In genomic region chr1:182406621-182407020, GRCm38 (mm10) we compare ENCODE assay signal across 30 mouse cellular contexts. TPM values are rescaled to one million over a fixed set of nuclear protein-coding genes. Genes with fewer than 3 reads are reported as not detected.
DNase-seq lines count a peak whose midpoint lies in the region; ATAC-seq and TF ChIP-seq lines count a peak whose summit lies in the region.
"Had no signal": no experiment of that assay in that cellular context is flagged by ENCODE, and none has a peak within 500 bp of the region (broad histone marks: within the 10 kb centered on the region; RNA-seq: fewer than 3 reads in every experiment).

No protein-coding gene starts in this region.

- TF ChIP-seq CTCF in intestine, postnatal 0 days (IDR thresholded peaks at IDR 0.05; ENCODE audit: low read depth) = no peak
- no peak for TF ChIP-seq CTCF in stomach, postnatal 0 days (IDR thresholded peaks at IDR 0.05; ENCODE audit: low read depth)

- no peak overlapping the region for H3K9ac ChIP-seq in intestine, embryonic 16.5 days (ENCODE audit: low read depth, low read length)
- no peak overlapping the region for H3K9ac ChIP-seq in intestine, postnatal 0 days (ENCODE audit: low read depth, low read length)
- H3K9ac ChIP-seq in stomach, embryonic 15.5 days = no peak overlapping the region
- no peak overlapping the region for H3K9ac ChIP-seq in stomach, postnatal 0 days (ENCODE audit: low read length)
- no peak overlapping the region for H3K9ac ChIP-seq in stomach, embryonic 16.5 days (ENCODE audit: low read length)
- H3K9ac ChIP-seq: embryonic facial prominence, embryonic 12.5 days; forebrain, embryonic 12.5 days; forebrain, postnatal 0 days; heart, embryonic 12.5 days; hindbrain, embryonic 14.5 days; liver, embryonic 14.5 days; lung, embryonic 15.5 days; midbrain, embryonic 12.5 days; neural tube, embryonic 12.5 days had no signal

- no peaks in the 10 kb centered on the region for H3K27me3 ChIP-seq in intestine, embryonic 16.5 days (replicated peaks; ENCODE audit: control insufficient read depth, insufficient read depth, low read length)
- H3K27me3 ChIP-seq in intestine, postnatal 0 days (replicated peaks; ENCODE audit: control insufficient read depth, insufficient read depth, low read length) = no peaks in the 10 kb centered on the region
- H3K27me3 ChIP-seq in stomach, embryonic 15.5 days (replicated peaks) = no peaks in the 10 kb centered on the region
- H3K27me3 ChIP-seq in stomach, postnatal 0 days (ENCODE audit: control insufficient read depth, insufficient read depth, low read length) = no peaks in the 10 kb centered on the region
- no peaks in the 10 kb centered on the region for H3K27me3 ChIP-seq in stomach, embryonic 16.5 days (ENCODE audit: control insufficient read depth, insufficient read depth, low read length)
- H3K27me3 ChIP-seq: embryonic facial prominence, embryonic 12.5 days; forebrain, embryonic 12.5 days; heart, embryonic 12.5 days; lung, embryonic 15.5 days; midbrain, embryonic 12.5 days; neural tube, embryonic 12.5 days had no signal

- ATAC-seq in intestine, embryonic 16.5 days = no peak
- no peak for ATAC-seq in intestine, postnatal 0 days
- ATAC-seq in stomach, embryonic 15.5 days (ENCODE audit: insufficient read depth, low FRiP score, low read depth) = no peak
- ATAC-seq in stomach, postnatal 0 days (ENCODE audit: low FRiP score, low TSS enrichment) = no peak
- ATAC-seq in stomach, embryonic 16.5 days (ENCODE audit: insufficient read depth, low FRiP score) = no peak
- ATAC-seq: forebrain, postnatal 0 days had no signal

- H3K4me2 ChIP-seq in intestine, embryonic 16.5 days (ENCODE audit: low read depth, low read length) = no peak overlapping the region
- no peak overlapping the region for H3K4me2 ChIP-seq in intestine, postnatal 0 days (replicated peaks; ENCODE audit: low read depth)
- no peak overlapping the region for H3K4me2 ChIP-seq in stomach, embryonic 15.5 days
- no peak overlapping the region for H3K4me2 ChIP-seq in stomach, postnatal 0 days (replicated peaks; ENCODE audit: low read depth)
- H3K4me2 ChIP-seq in stomach, embryonic 16.5 days (ENCODE audit: low read depth, low read length) = no peak overlapping the region
- H3K4me2 ChIP-seq: embryonic facial prominence, embryonic 12.5 days; forebrain, embryonic 12.5 days; heart, embryonic 12.5 days; hindbrain, embryonic 14.5 days; lung, embryonic 15.5 days; midbrain, embryonic 12.5 days; neural tube, embryonic 12.5 days had no signal

- TF ChIP-seq EP300 in stomach, postnatal 0 days (optimal IDR thresholded peaks at IDR 0.05) = no peak

- 41% methylated on average over 4 of the region's 4 CpGs for WGBS in intestine, embryonic 16.5 days
- WGBS in intestine, postnatal 0 days = 45% methylated on average over 4 of the region's 4 CpGs
- 42% methylated on average over 4 of the region's 4 CpGs for WGBS in stomach, embryonic 15.5 days
- WGBS in stomach, postnatal 0 days = 29% methylated on average over 4 of the region's 4 CpGs
- WGBS in stomach, embryonic 16.5 days = 37% methylated on average over 4 of the region's 4 CpGs

- no peak for DNase-seq in stomach, postnatal 0 days (ENCODE audit: low spot score)
- DNase-seq in fibroblast of lung, adult 2 months (ENCODE audit: low read depth) = peak; percentile 61
- DNase-seq in heart, postnatal 36 days = no peak
- DNase-seq in urinary bladder, postnatal 36 days (ENCODE audit: low spot score in 2 of 2) = no peak
- DNase-seq: adrenal gland, adult 2 months; cerebellum, adult 8-10 months; cerebellum, postnatal 25 days; forebrain, postnatal 0 days; heart, adult 2 months; kidney, adult 2 months; kidney, postnatal 36 days; left cerebral cortex, postnatal 4 days; right cerebral cortex, postnatal 4 days; thymus, postnatal 14 days had no signal

- no peaks in the 10 kb centered on the region for H3K9me3 ChIP-seq in intestine, embryonic 16.5 days (ENCODE audit: control insufficient read depth, low read length)
- no peaks in the 10 kb centered on the region for H3K9me3 ChIP-seq in intestine, postnatal 0 days (ENCODE audit: control insufficient read depth)
- no peaks in the 10 kb centered on the region for H3K9me3 ChIP-seq in stomach, embryonic 15.5 days
- no peaks in the 10 kb centered on the region for H3K9me3 ChIP-seq in stomach, postnatal 0 days (ENCODE audit: control insufficient read depth, low read length)
- H3K9me3 ChIP-seq in stomach, embryonic 16.5 days (replicated peaks; ENCODE audit: control insufficient read depth, low read length) = no peaks in the 10 kb centered on the region
- H3K9me3 ChIP-seq: embryonic facial prominence, embryonic 12.5 days; forebrain, embryonic 12.5 days; heart, embryonic 12.5 days; lung, embryonic 15.5 days; megakaryocyte, embryonic 14.5 days; midbrain, embryonic 12.5 days; neural tube, embryonic 12.5 days had no signal

- intact Hi-C loops in heart, postnatal 36 days (cut with DNase I) = no loop called here

- H3K4me1 ChIP-seq in intestine, embryonic 16.5 days (ENCODE audit: control insufficient read depth, insufficient read depth, low read length) = peaks cover 22% of the 10 kb centered on the region
- H3K4me1 ChIP-seq in intestine, postnatal 0 days (replicated peaks; ENCODE audit: control insufficient read depth, insufficient read depth, low read length) = peaks cover 12% of the 10 kb centered on the region; the same call in 1 of the 2 replicates
- peaks cover 17% of the 10 kb centered on the region for H3K4me1 ChIP-seq in stomach, embryonic 15.5 days
- H3K4me1 ChIP-seq in stomach, postnatal 0 days (replicated peaks; ENCODE audit: control insufficient read depth, insufficient read depth) = 0 out of 2 replicates have a peak, but pooled peaks cover 3% of the 10 kb centered on the region
- peaks cover 30% of the 10 kb centered on the region for H3K4me1 ChIP-seq in stomach, embryonic 16.5 days (ENCODE audit: control insufficient read depth, insufficient read depth, low read length)

- H3K36me3 ChIP-seq in intestine, embryonic 16.5 days (ENCODE audit: control insufficient read depth, insufficient read depth, low read length) = no peaks in the 10 kb centered on the region
- no peaks in the 10 kb centered on the region for H3K36me3 ChIP-seq in intestine, postnatal 0 days (ENCODE audit: control insufficient read depth, insufficient read depth)
- no peaks in the 10 kb centered on the region for H3K36me3 ChIP-seq in stomach, embryonic 15.5 days
- no peaks in the 10 kb centered on the region for H3K36me3 ChIP-seq in stomach, postnatal 0 days (ENCODE audit: control insufficient read depth, insufficient read depth, low read length)
- H3K36me3 ChIP-seq in stomach, embryonic 16.5 days (ENCODE audit: control insufficient read depth, insufficient read depth, low read length) = no peaks in the 10 kb centered on the region
- H3K36me3 ChIP-seq: embryonic facial prominence, embryonic 12.5 days; forebrain, embryonic 12.5 days; heart, embryonic 12.5 days; lung, embryonic 15.5 days; midbrain, embryonic 12.5 days; neural tube, embryonic 12.5 days had no signal

- H3K27ac ChIP-seq in intestine, embryonic 16.5 days (ENCODE audit: low read length) = peak overlapping the region; percentile 28; the same call in 1 of the 2 replicates
- H3K27ac ChIP-seq in intestine, postnatal 0 days (ENCODE audit: low read depth, low read length) = no peak overlapping the region
- peak overlapping the region; percentile 40; the same call in 1 of the 2 replicates for H3K27ac ChIP-seq in stomach, embryonic 15.5 days
- no peak overlapping the region for H3K27ac ChIP-seq in stomach, postnatal 0 days (replicated peaks)
- H3K27ac ChIP-seq in stomach, embryonic 16.5 days (ENCODE audit: low read length) = peak overlapping the region; percentile 42
- H3K27ac ChIP-seq: embryonic facial prominence, embryonic 12.5 days; forebrain, embryonic 12.5 days; heart, adult 2 months; hindbrain, embryonic 14.5 days; layer of hippocampus, adult 2 months; liver, embryonic 14.5 days; lung, embryonic 15.5 days; midbrain, embryonic 12.5 days; neural tube, embryonic 12.5 days had no signal

- no peak overlapping the region for H3K4me3 ChIP-seq in intestine, embryonic 16.5 days (ENCODE audit: low read length)
- no peak overlapping the region for H3K4me3 ChIP-seq in intestine, postnatal 0 days (ENCODE audit: low read depth, low read length)
- H3K4me3 ChIP-seq in stomach, embryonic 15.5 days (replicated peaks) = no peak overlapping the region
- H3K4me3 ChIP-seq in stomach, postnatal 0 days (ENCODE audit: low read depth, low read length) = no peak overlapping the region
- no peak overlapping the region for H3K4me3 ChIP-seq in stomach, embryonic 16.5 days (replicated peaks; ENCODE audit: low read length)
- H3K4me3 ChIP-seq: embryonic facial prominence, embryonic 12.5 days; erythroblast, embryonic 14.5 days; forebrain, embryonic 12.5 days; heart, adult 2 months; heart, embryonic 12.5 days; layer of hippocampus, adult 2 months; lung, embryonic 15.5 days; megakaryocyte, embryonic 14.5 days; midbrain, embryonic 12.5 days; myocyte; neural tube, embryonic 12.5 days had no signal

RNA-seq across cellular contexts. Expression of gene Trp53bp2, which starts 2.4 kb away (rescaled TPM):
- polyA plus RNA-seq in intestine, embryonic 16.5 days (2015; fragmentation: Nextera tagmentation; extraction: Ambion mirVana) = 16.3 and 18.4 TPM in 2 replicates
- 10.8 and 11.1 TPM in 2 replicates for polyA plus RNA-seq in intestine, postnatal 0 days (2015; fragmentation: Nextera tagmentation; extraction: Ambion mirVana)
- 19.9 and 23.1 TPM in 2 replicates for polyA plus RNA-seq in stomach, embryonic 15.5 days (2015; fragmentation: Nextera tagmentation; extraction: Ambion mirVana)
- 9.5 and 10.3 TPM in 2 replicates for polyA plus RNA-seq in stomach, postnatal 0 days (2015; fragmentation: Nextera tagmentation; extraction: Ambion mirVana)
- 18.7 and 19.3 TPM in 2 replicates for polyA plus RNA-seq in stomach, embryonic 16.5 days (2015; fragmentation: Nextera tagmentation; extraction: Ambion mirVana)
- 10 to 100 TPM; 11.0 to 12.8 TPM for total RNA-seq in heart, postnatal 36 days (2021)

Comparison
In these comparisons a context has a peak if more than half of its experiments do, and no peak if none do; other contexts are left out.
1. H3K27ac ChIP-seq: peak in intestine, embryonic 16.5 days (single experiment), stomach, embryonic 15.5 days (single experiment) and stomach, embryonic 16.5 days (single experiment); none in intestine, postnatal 0 days (single experiment) and stomach, postnatal 0 days (single experiment).